Mouse (Mus musculus): Measurements from ENCODE around the gene Cmtr1.

DNA sequence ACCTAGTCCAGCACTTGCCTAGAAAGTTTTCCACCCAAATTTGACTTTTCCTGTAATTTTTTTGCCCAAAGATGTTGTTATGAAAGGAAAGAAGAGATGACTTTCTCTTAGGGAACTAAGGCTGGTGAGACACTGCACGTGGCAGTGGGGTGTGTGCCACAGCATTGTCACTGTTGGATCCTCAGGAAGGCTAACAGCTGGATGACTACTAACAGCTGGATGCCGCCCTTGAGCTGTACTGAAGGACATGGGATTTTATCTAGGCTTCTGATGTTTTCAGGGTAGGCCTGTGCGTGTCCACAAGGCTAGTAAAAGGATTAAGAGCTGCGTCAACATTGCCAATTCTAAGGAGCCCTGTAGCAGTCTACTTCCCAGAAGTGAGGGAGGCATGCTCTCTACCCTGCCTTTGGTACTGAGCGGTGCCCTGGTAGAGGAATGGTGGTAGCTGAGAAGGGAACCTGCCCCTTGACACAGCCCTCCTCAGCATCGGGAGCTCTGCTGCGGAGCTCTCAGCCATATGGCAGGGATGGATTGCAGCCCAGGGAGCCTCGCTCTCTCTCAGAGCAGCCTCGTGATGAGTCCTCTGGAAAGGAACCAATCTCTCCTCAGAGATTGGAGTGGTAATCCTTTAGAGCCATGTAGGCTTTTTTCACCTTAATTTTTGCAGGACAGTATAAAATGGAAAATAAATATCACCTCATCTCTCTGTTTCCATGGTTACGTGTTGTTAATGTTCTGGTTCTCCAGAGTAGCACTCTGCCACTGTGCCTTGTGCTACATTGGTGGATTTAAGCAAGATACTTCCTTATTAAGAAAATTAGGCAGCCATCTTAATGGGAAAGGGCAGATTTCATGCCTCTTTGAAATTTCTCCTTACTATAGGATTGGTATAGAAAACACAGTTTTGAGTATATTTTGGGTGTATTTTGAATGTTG lies 7.9 kb downstream of the Cmtr1 start:
- TF ChIP-seq POLR2A (IDR thresholded peaks at IDR 0.05; ENCODE audit: insufficient read length, low read depth) (no peak), USF1 (IDR thresholded peaks at IDR 0.05; ENCODE audit: low read depth) (no peak)

Data from myocyte (in vitro differentiated cells).